Mouse (Mus musculus): ENCODE measurements around the gene Hmgcs2. TPM values are rescaled to one million over a fixed set of nuclear protein-coding genes. Genes with fewer than 3 reads are reported as not detected.

Hmgcs2 gene
- 23.1 and 32.1 TPM in 2 replicates for polyA plus RNA-seq (2014; fragmentation: Nextera tagmentation; extraction: Ambion mirVana)

DNA sequence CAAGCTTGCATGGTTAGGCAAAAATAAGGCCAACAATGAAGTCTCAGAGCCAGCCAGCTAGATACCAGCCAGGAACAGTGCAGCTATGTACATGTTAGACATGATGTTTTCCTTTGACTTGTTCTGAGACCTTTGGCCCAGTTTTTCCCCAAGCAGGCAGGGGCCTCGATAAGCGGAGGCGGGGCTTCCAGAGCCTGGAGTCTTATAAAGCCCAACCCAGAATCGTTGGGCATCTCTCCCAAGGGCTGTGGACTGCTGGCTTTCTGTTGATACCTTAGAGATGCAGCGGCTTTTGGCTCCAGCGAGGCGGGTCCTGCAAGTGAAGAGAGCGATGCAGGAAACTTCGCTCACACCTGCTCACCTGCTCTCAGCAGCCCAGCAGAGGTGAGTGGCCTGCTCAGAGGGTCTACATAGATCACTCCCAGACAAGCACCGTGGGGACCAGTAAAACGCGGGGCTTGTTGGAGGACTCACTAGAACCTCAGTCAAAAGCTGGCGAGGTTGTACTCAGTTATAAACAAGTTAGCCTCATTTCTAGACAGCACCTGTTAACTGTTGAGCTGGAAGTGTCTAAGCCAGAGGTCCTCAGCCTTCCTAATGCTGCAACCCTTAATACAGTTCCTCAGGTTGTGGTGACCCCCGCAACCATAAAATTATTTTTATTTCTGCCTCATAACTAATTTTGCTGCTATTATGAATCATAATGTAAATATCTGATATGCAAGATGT is at the start of gene Hmgcs2:
Hmgcs2 (plus strand) TSS at position 232 of the 729 bp plus-strand sequence.
- H3K9ac ChIP-seq (ENCODE audit: low read length), result 0 out of 2 replicates have a peak within 1 kb of the TSS, but pooled peaks have one; percentile 3

DNA sequence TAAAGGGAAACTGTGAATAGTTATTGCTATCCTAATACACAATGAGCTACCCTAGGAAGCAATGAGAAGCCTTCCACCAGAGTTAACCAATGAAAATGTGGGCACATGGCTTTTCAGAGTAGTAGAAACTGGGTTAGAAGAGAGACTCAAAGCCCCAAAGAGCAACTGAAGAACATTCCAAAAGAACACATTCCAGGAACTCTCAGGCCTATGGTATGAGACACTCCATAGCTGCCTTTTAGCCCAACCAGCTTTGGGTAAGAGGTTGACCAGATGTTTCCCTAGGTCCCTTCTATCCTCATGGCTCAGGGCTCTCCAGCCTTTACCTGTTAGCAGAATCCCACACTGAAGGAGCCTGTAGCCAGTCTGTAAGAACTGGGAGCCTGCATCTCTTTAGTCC is 46.7 kb upstream of the Hmgcs2 start:
- Histone ChIP-seq H3K36me3 (ENCODE audit: control insufficient read depth, insufficient read depth, low read length) (no peaks in the 10 kb centered on the region), H3K4me2 (ENCODE audit: low read length) (no peak overlapping the region), H3K27ac (ENCODE audit: low read depth) (no peak overlapping the region), H3K9ac (ENCODE audit: low read length) (no peak overlapping the region), H3K4me3 (ENCODE audit: low read depth, low read length) (no peak overlapping the region), H3K9me3 (ENCODE audit: control insufficient read depth, low read length) (no peaks in the 10 kb centered on the region), H3K27me3 (replicated peaks; ENCODE audit: control insufficient read depth, insufficient read depth, low read length) (no peaks in the 10 kb centered on the region), H3K4me1 (replicated peaks; ENCODE audit: control insufficient read depth, insufficient read depth, low read length) (peaks cover 6% of the 10 kb centered on the region; the same call in 1 of the 2 replicates)
- no peak for ATAC-seq (replicated peaks; ENCODE audit: low FRiP score, low TSS enrichment, low read depth)
- no peak for DNase-seq (ENCODE audit: low spot score)

More for the DNA sequence above, at the start of gene Hmgcs2:
- H3K4me2 ChIP-seq (ENCODE audit: low read length), result peak within 1 kb of the TSS; percentile 37
- no peaks in the 10 kb centered on the region for H3K27me3 ChIP-seq (replicated peaks; ENCODE audit: control insufficient read depth, insufficient read depth, low read length)
- WGBS, result 48% methylated on average over 14 of the region's 14 CpGs
- no peaks in the 10 kb centered on the region for H3K36me3 ChIP-seq (ENCODE audit: control insufficient read depth, insufficient read depth, low read length)
- peak within 1 kb of the TSS; percentile 67 for H3K27ac ChIP-seq (ENCODE audit: low read depth)
- ATAC-seq (replicated peaks; ENCODE audit: low FRiP score, low TSS enrichment, low read depth) (peak; percentile 66), DNase-seq (ENCODE audit: low spot score) (peak; percentile 72)
- H3K4me1 ChIP-seq (replicated peaks; ENCODE audit: control insufficient read depth, insufficient read depth, low read length), result peaks cover 9% of the 10 kb centered on the region
- H3K9me3 ChIP-seq (ENCODE audit: control insufficient read depth, low read length), result no peaks in the 10 kb centered on the region
- peak within 1 kb of the TSS; percentile 3; the same call in 1 of the 2 replicates for H3K4me3 ChIP-seq (ENCODE audit: low read depth, low read length)

DNA sequence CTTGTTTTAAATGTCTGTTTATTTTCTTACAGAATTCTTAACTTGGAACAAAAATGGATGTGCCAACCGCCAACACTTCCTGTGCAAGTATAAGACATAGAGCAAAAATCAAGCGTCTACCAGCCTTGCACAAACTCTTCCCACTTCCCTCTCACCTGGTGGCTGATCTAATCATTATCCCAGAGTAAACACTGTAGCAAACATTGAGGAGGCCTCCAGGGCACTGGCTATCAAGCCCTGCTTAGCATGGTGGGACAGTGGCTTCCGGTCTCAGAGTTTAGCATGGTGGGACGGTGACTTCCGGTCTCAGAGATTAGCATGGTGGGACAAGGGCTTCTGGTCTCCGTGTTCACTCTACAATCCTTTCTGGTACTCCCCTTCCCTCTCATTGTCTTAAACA is 44.0 kb upstream of the Hmgcs2 start:
- Histone ChIP-seq H3K27ac (ENCODE audit: low read depth) (no peak overlapping the region), H3K9me3 (ENCODE audit: control insufficient read depth, low read length) (no peaks in the 10 kb centered on the region), H3K36me3 (ENCODE audit: control insufficient read depth, insufficient read depth, low read length) (no peaks in the 10 kb centered on the region), H3K4me2 (ENCODE audit: low read length) (no peak overlapping the region), H3K9ac (ENCODE audit: low read length) (no peak overlapping the region), H3K27me3 (replicated peaks; ENCODE audit: control insufficient read depth, insufficient read depth, low read length) (no peaks in the 10 kb centered on the region), H3K4me3 (ENCODE audit: low read depth, low read length) (no peak overlapping the region), H3K4me1 (replicated peaks; ENCODE audit: control insufficient read depth, insufficient read depth, low read length) (peaks cover 6% of the 10 kb centered on the region; the same call in 1 of the 2 replicates)
- 70% methylated on average over 6 of the region's 6 CpGs for WGBS
- no peak for ATAC-seq (replicated peaks; ENCODE audit: low FRiP score, low TSS enrichment, low read depth)
- no peak for DNase-seq (ENCODE audit: low spot score)

- Histone ChIP-seq H3K4me3 (ENCODE audit: low read depth, low read length) (no peak overlapping the region), H3K27ac (ENCODE audit: low read depth) (no peak overlapping the region), H3K9ac (ENCODE audit: low read length) (no peak overlapping the region), H3K27me3 (replicated peaks; ENCODE audit: control insufficient read depth, insufficient read depth, low read length) (no peaks in the 10 kb centered on the region), H3K36me3 (ENCODE audit: control insufficient read depth, insufficient read depth, low read length) (no peaks in the 10 kb centered on the region), H3K4me2 (ENCODE audit: low read length) (no peak overlapping the region), H3K9me3 (ENCODE audit: control insufficient read depth, low read length) (no peaks in the 10 kb centered on the region), H3K4me1 (replicated peaks; ENCODE audit: control insufficient read depth, insufficient read depth, low read length) (peaks cover 6% of the 10 kb centered on the region; the same call in 1 of the 2 replicates)
- 61% methylated on average over 5 of the region's 5 CpGs for WGBS
- DNase-seq (ENCODE audit: low spot score) (no peak), ATAC-seq (replicated peaks; ENCODE audit: low FRiP score, low TSS enrichment, low read depth) (no peak)
These were observed 43.0 kb upstream of the Hmgcs2 start for GRCm38 (mm10) chr3:98237240-98237639.

GRCm38 (mm10) chr3:98238150-98238549 is 42.1 kb upstream of the Hmgcs2 start:
- no peak for DNase-seq (ENCODE audit: low spot score)
- H3K4me1 ChIP-seq (replicated peaks; ENCODE audit: control insufficient read depth, insufficient read depth, low read length), result peaks cover 8% of the 10 kb centered on the region; the same call in 1 of the 2 replicates
- no peak overlapping the region for H3K4me3 ChIP-seq (ENCODE audit: low read depth, low read length)
- no peaks in the 10 kb centered on the region for H3K27me3 ChIP-seq (replicated peaks; ENCODE audit: control insufficient read depth, insufficient read depth, low read length)
- H3K9me3 ChIP-seq (ENCODE audit: control insufficient read depth, low read length), result no peaks in the 10 kb centered on the region
- H3K36me3 ChIP-seq (ENCODE audit: control insufficient read depth, insufficient read depth, low read length), result no peaks in the 10 kb centered on the region
- WGBS, result 84% methylated on average over 3 of the region's 3 CpGs
- no peak for ATAC-seq (replicated peaks; ENCODE audit: low FRiP score, low TSS enrichment, low read depth)
- no peak overlapping the region for H3K9ac ChIP-seq (ENCODE audit: low read length)
- no peak overlapping the region for H3K4me2 ChIP-seq (ENCODE audit: low read length)
- H3K27ac ChIP-seq (ENCODE audit: low read depth), result no peak overlapping the region

GRCm38 (mm10) chr3:98242051-98242450 is 38.2 kb upstream of the Hmgcs2 start:
- DNase-seq (ENCODE audit: low spot score), result no peak

GRCm38 (mm10) chr3:98242458-98243037 is 37.7 kb upstream of the Hmgcs2 start:
- DNase-seq (ENCODE audit: low spot score) (no peak), ATAC-seq (replicated peaks; ENCODE audit: low FRiP score, low TSS enrichment, low read depth) (0 out of 2 replicates have a peak, but pooled peaks have one; percentile 23)
- Histone ChIP-seq H3K27ac (ENCODE audit: low read depth) (no peak overlapping the region), H3K36me3 (ENCODE audit: control insufficient read depth, insufficient read depth, low read length) (no peaks in the 10 kb centered on the region), H3K4me3 (ENCODE audit: low read depth, low read length) (no peak overlapping the region), H3K4me2 (ENCODE audit: low read length) (no peak overlapping the region), H3K27me3 (replicated peaks; ENCODE audit: control insufficient read depth, insufficient read depth, low read length) (no peaks in the 10 kb centered on the region), H3K4me1 (replicated peaks; ENCODE audit: control insufficient read depth, insufficient read depth, low read length) (0 out of 2 replicates have a peak, but pooled peaks cover 8% of the 10 kb centered on the region), H3K9ac (ENCODE audit: low read length) (no peak overlapping the region), H3K9me3 (ENCODE audit: control insufficient read depth, low read length) (no peaks in the 10 kb centered on the region)
- WGBS, result 47% methylated on average over 8 of the region's 8 CpGs

More at GRCm38 (mm10) chr3:98242051-98242450, 38.2 kb upstream of the Hmgcs2 start:
- WGBS, result 73% methylated on average over 3 of the region's 3 CpGs
- Histone ChIP-seq H3K9me3 (ENCODE audit: control insufficient read depth, low read length) (no peaks in the 10 kb centered on the region), H3K27me3 (replicated peaks; ENCODE audit: control insufficient read depth, insufficient read depth, low read length) (no peaks in the 10 kb centered on the region), H3K4me3 (ENCODE audit: low read depth, low read length) (no peak overlapping the region), H3K4me2 (ENCODE audit: low read length) (no peak overlapping the region), H3K4me1 (replicated peaks; ENCODE audit: control insufficient read depth, insufficient read depth, low read length) (0 out of 2 replicates have a peak, but pooled peaks cover 8% of the 10 kb centered on the region), H3K36me3 (ENCODE audit: control insufficient read depth, insufficient read depth, low read length) (no peaks in the 10 kb centered on the region), H3K9ac (ENCODE audit: low read length) (no peak overlapping the region), H3K27ac (ENCODE audit: low read depth) (no peak overlapping the region)
- ATAC-seq (replicated peaks; ENCODE audit: low FRiP score, low TSS enrichment, low read depth), result no peak

- Histone ChIP-seq H3K4me3 (ENCODE audit: low read depth, low read length) (no peak overlapping the region), H3K36me3 (ENCODE audit: control insufficient read depth, insufficient read depth, low read length) (no peaks in the 10 kb centered on the region), H3K9ac (ENCODE audit: low read length) (no peak overlapping the region), H3K27ac (ENCODE audit: low read depth) (no peak overlapping the region), H3K4me2 (ENCODE audit: low read length) (0 out of 2 replicates have a peak overlapping the region, but pooled peaks have one; percentile 14), H3K27me3 (replicated peaks; ENCODE audit: control insufficient read depth, insufficient read depth, low read length) (no peaks in the 10 kb centered on the region), H3K9me3 (ENCODE audit: control insufficient read depth, low read length) (no peaks in the 10 kb centered on the region), H3K4me1 (replicated peaks; ENCODE audit: control insufficient read depth, insufficient read depth, low read length) (0 out of 2 replicates have a peak, but pooled peaks cover 8% of the 10 kb centered on the region)
- DNase-seq (ENCODE audit: low spot score), result no peak
- WGBS, result 15% methylated on average over 8 of the region's 8 CpGs
- ATAC-seq (replicated peaks; ENCODE audit: low FRiP score, low TSS enrichment, low read depth), result no peak
These were observed 34.3 kb upstream of the Hmgcs2 start for GRCm38 (mm10) chr3:98245892-98246291.
